Mouse (Mus musculus): ENCODE data around the gene Thrsp.
A peak's percentile ranks its signal among the peaks of the same experiment; 100 is the strongest.
"Not testable (repeated sequence)": the region's sequence is repeated elsewhere in the genome, so short reads cannot be mapped to it uniquely, and the experiment has no call there.

Thrsp gene

DNA sequence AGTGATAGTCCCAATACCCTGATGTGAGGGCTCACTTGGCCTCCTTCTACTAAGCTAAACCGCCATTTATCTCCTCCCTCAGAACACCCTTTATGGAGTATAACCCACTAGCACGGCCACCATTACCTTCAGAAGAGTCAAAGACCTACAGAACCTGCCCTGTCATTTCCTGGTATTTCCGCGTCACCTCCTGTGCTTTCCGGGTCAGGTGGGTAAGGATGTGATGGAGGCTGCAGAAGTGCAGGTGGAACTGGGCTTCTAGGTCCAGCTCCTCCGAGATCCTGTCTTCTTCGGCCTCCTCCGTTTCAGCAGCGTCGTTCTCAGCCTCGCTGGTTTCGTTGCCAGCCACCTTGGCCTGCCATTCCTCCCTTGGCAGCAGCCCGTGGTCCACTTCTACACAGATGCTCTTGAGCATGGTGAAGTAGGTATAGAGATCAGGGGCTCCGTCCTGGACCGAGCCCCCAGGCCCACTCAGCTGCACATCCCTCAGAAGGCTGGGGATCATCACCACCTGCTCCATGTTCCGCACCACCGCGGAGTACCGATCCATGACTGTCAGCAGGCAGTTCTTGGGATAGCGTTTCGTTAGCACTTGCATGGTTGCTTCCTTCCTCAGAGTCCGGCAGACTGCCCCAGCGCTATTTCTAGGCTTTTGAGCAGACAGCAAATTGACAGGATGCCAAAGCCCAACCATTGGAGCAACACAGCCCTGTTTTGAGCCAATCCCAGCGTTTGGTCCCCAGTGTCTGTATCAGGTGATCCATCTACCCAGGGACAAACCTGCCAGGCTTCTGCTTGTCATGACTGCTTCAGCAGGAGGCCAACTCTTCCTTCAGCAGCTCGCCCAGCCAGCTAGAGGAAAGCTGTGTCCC is at the start of gene Thrsp:
Gene Thrsp (minus strand): TSS at position 825 of the 872 bp plus-strand sequence.
- DNase-seq (ENCODE audit: low read depth, low spot score) = peak; percentile 92

DNA sequence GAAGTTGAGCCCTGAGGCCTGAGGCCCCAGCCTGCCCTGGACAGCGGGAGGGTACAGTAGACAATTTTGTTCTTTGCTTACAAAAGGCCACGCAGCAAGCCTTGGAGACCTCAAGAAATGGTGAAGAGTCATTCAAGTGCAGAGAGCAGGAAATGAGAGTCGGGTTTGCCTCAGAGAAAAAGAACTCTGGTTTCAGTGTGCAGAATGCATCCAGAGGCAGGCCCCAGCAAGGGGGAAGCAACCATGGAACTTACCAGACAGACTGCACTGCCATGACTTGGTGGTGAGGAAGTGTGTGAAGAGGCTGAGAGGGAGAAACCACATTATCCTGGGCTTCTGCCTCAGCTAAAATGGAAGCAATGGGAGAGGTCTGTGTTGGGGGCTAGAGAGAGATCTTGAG is 38.0 kb upstream of the Thrsp start:
- DNase-seq (ENCODE audit: low read depth, low spot score) = no peak

DNA sequence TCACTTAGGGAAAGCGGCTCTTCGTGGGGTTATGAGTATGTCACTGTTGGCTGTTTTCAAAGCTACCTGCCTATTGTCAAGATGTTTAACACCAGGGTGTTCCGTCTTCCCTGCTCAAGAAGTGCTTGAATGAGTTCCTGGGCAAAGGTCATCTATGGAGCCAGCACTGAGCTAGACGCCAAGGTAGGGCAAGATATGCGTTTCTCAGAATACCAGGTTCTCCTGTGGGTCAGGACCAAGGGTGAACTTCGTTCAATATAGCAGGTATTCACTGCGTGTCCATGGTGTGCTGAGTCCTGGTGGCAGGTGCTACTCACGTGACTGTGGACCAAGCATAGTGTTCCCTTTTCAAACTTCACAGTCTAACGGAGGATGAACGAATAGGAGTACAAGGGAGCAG is 37.3 kb upstream of the Thrsp start:
- DNase-seq (ENCODE audit: low read depth, low spot score) = no peak

DNA sequence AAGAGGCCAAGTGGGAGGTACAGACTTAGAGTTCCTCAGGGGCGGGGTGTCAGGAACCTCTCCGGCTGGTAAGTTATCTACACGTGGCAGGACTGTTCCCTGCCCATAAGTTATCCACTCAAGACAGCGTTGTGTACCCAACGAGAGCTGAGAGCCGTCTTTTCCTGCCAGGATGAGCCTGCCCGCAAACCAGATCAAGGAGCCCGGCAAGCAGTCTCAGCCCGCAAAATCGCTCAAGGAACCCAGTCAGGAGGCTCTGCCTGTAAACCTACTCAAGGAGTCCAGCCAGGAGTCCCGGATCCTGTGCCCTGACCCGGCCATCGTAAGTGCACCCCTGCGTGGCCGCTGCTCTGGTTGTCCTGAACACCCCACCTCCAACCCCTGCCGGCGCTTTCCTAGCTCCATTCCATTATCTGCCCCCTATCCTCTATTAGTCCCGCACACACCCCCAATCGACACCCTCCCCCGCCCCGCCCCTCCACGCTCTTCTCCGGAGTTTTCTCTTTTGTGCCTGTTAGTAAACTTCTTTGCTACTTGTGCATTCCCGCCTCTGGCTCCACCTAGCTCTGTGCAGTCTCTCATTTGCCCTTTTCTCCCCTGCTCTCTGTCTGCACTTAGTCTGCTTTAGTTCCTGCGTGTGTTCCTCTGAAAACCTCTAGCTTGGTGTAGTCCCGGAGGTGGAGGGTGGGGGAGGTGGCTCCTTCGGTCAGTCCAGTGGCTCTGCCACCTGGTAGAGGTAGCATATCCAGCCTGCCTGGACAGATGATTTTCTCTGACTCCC is 35.8 kb upstream of the Thrsp start:
- peak; percentile 17 for DNase-seq (ENCODE audit: low read depth, low spot score)

GRCm38 (mm10) chr7:97452196-97452595 is 34.7 kb upstream of the Thrsp start:
- no peak for DNase-seq (ENCODE audit: low read depth, low spot score)

DNA sequence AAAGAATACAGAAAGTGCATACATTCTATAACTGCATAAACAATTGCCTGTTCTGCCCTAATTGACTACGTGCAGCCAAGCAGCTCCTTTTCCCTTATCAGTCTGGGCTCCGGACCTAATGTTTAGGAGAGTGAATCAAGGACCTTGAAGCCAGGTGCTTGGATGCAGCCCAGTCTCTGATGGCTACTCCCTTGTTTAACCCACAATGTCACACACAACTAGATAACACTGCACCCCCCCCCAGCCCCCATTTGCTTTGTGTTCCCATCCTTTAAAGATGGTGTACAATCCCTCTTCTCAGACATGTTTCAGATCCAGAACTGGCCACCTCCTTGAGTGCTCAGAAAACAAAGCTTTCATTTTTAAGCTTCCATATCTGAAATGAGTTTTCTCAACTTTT is 33.5 kb upstream of the Thrsp start, which contains the start of gene Kctd14:
Gene Kctd14 (plus strand): TSS at position 301 of the 400 bp plus-strand sequence.
- DNase-seq (ENCODE audit: low read depth, low spot score) = not testable (repeated sequence)

DNA sequence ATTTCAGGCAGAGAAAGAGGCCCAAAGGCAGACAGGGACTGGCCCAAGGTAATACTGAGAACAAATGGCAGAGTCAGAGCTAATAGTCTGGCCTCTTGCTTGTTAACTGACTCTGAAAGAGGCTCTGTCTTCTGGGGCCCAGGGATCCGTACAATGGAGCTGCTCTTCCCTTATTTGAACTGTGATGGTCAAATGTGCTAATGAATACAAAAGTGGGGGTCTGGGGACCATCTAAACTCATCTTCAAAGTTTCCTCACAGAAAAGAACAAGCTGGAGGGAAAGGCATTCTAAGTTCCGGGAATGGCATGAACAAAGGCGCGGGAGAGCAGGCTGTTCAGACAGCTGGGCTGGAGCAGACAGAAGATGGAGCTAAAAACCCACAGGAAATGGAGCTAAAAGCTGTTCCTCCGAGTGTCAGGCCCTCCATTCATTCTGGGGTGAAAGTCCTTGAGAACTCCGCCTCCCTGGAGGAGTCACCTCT is 29.6 kb upstream of the Thrsp start:
- DNase-seq (ENCODE audit: low read depth, low spot score) = no peak

DNA sequence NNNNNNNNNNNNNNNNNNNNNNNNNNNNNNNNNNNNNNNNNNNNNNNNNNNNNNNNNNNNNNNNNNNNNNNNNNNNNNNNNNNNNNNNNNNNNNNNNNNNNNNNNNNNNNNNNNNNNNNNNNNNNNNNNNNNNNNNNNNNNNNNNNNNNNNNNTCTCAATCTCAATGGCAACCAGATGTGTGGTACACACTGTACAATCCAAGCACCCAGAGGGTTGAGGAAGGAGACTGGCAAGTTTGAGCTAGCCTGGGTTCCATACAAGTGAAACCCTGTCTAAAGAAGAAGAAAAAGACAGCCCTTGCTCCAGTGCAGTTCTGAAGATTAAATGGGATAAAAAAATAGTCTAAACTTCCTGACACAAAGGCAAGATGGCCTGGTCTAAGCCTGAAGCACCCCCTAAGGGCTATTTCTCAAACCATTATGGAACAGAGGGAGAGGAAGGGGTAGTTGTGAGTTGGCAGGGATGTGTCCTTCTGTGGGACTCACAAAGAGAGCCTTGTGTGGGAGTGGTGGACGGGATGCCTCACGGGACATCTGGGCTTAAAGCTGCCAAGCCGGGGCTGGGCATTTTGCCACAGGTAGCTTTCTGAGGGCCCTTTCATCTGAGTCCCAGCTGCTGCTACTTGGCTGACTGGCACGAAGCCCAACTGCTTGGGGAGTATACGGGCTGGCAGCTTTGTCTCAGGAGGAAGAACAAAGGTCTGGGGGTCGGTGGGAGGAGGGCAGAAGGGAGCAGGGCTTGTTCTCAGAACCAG is 28.8 kb upstream of the Thrsp start:
- peak; percentile 60 for DNase-seq (ENCODE audit: low read depth, low spot score)

- no peak for DNase-seq (ENCODE audit: low read depth, low spot score)
Measured at GRCm38 (mm10) chr7:97438986-97439385, 21.5 kb upstream of the Thrsp start.

- DNase-seq (ENCODE audit: low read depth, low spot score) = no peak
Measured at GRCm38 (mm10) chr7:97434517-97434916, 17.0 kb upstream of the Thrsp start.

GRCm38 (mm10) chr7:97433517-97433916 is 16.0 kb upstream of the Thrsp start:
- DNase-seq (ENCODE audit: low read depth, low spot score) = not testable (repeated sequence)

- no peak for DNase-seq (ENCODE audit: low read depth, low spot score)
Measured at GRCm38 (mm10) chr7:97429705-97430104, 12.2 kb upstream of the Thrsp start.

DNA sequence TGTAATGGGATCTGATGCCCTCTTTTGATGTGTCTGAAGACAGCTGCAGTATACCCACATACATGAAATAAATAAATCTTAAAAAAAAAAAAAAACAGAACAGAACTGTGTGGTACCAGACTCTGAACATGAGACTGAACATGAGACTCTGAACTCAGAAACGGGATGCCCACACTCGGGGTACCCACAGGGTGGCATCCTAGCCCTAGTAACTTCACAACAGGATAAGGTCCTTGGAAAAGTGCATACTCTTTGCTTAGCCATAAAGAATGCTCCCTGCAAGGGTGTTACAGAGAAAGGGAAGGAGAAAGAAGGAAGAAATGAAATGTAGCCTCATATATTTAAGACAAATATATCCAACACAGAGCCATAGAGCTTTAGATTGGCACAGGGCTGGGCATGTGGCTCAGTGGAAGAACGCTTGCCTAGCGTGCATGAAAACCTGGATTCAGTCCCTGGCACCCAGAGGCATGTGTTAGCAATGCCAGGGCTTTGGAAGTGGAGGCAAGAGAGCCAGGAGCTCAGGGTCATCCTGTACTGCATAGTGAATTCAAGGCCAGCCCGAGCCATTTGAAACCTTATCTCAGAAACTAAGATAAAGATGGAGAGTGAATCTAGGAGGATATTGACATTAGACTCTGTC is 10.4 kb upstream of the Thrsp start:
- peak; percentile 64 for DNase-seq (ENCODE audit: low read depth, low spot score)

GRCm38 (mm10) chr7:97427296-97427695 is 9.8 kb upstream of the Thrsp start:
- DNase-seq (ENCODE audit: low read depth, low spot score) = no peak

DNA sequence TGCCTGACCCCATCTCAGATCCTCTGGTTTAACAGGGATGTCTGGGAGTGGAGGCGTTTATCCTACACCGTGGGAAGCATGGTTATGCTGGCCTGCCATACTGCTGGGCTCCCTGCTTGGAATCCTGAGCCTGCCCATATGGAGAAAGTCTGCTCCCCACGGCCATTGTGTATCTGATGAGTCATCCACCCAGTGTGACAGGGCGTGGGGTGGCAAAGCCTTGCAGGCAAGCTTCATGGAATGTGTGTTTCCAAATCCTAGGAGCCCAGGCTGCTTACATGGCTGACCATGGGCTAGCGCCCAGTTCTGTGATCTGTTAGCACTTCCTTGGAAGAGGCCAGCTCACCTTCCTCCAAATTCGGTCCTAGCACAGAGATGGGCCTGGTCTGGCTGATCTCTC is 9.0 kb upstream of the Thrsp start:
- no peak for DNase-seq (ENCODE audit: low read depth, low spot score)

GRCm38 (mm10) chr7:97424621-97425245 is 7.2 kb upstream of the Thrsp start:
- peak; percentile 78 for DNase-seq (ENCODE audit: low read depth, low spot score)

- no peak for DNase-seq (ENCODE audit: low read depth, low spot score)
Measured at GRCm38 (mm10) chr7:97423754-97424153, 6.2 kb upstream of the Thrsp start.

- DNase-seq (ENCODE audit: low read depth, low spot score) = peak; percentile 42
Measured at GRCm38 (mm10) chr7:97420958-97421651, 3.6 kb upstream of the Thrsp start.

DNA sequence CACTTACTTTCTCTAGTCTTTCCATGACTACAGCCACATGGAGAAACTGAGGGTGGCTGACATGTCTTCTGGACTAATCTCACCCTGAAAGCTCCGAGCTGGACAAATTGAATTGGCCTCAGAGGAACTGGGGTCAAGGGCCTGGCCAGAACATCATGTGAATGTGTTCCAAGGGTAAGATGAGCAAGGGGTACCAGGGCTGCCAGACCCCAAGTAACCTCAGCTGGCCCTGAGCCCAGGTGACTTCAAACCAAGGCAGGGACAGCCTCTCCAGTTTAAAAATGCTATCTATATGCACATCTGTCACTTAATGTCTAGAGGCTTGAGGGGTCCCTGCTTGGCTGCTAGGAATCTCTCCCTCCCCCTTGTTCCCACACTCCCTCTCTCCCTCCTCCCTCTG is 2.9 kb upstream of the Thrsp start:
- peak; percentile 59 for DNase-seq (ENCODE audit: low read depth, low spot score)

DNA sequence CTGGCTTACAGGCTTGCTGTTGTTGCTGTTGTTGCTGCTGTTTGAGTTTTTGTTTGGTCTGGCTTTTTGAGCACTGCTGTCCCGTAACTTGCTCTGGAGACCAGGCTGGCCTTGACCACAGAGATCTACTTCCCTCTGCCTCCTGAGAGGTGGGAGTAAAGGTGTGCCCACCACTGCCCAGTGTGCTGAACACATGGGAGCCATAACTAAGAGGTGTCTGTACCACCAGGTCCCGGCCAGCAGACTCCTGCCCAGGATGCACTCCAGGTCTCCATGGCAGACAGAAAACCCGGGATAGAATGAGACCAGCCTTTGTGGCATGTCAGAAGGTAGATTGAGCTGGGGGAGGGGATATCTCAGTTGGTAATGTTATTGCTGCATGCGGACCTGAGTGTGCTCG is 1.6 kb upstream of the Thrsp start:
- no peak for DNase-seq (ENCODE audit: low read depth, low spot score)

Measured in skeletal muscle tissue, adult 2 months (tissue).